Mouse (Mus musculus) hindbrain, embryonic 11.5 days (tissue): ENCODE results near the gene Man1a2. TPM values are rescaled to one million over a fixed set of nuclear protein-coding genes. Genes with fewer than 3 reads are reported as not detected.

Experiments used
- polyA plus RNA-seq: library from polyadenylated mRNA; unstranded; fragments of >200 nt; fragmentation: Nextera tagmentation; extraction: Ambion mirVana; gene quantifications from 2 replicates; pipeline ENCODE4 v1.2.1, GENCODE M21; 2014

Man1a2 gene
- polyA plus RNA-seq, 1 experiment from 2014 or later, result 68.5 TPM

Other genes with a start within 250 kb of the Man1a2 start
- 2.7 and 3.0 TPM in 2 replicates for gene Tent5c, start 196.2 kb downstream of the Man1a2 start, polyA plus RNA-seq
- gene Vtcn1, start 140.0 kb upstream of the Man1a2 start, polyA plus RNA-seq, result 0.08 and 0.19 TPM in 2 replicates
- 3.4 and 3.8 TPM in 2 replicates for gene Trim45, start 236.7 kb upstream of the Man1a2 start, polyA plus RNA-seq